Mouse (Mus musculus) liver, postnatal 0 days (tissue): ENCODE data around the gene Krt83.

Experiments used
- CTCF ChIP-seq: sonication (generic); IDR thresholded peaks from 2 replicates; pipeline ENCODE4 v1.5.1; 2016; ENCODE audit warnings: antibody characterized with exemption, low read depth
- EP300 ChIP-seq: IDR thresholded peaks from 2 replicates; pipeline ENCODE4 v1.6.1; 2016; ENCODE audit warnings: antibody characterized with exemption, low read depth, mild to moderate bottlenecking

- no peak for TF ChIP-seq CTCF
- TF ChIP-seq EP300, result no peak
Observed at GRCm38 (mm10) chr15:101438555-101438954, 52.8 kb downstream of the Krt83 start, which contains the start of gene Krt87.
